Mouse (Mus musculus): ENCODE results near the gene Exosc6.
"Not testable (repeated sequence)": the region's sequence is repeated elsewhere in the genome, so short reads cannot be mapped to it uniquely, and the experiment has no call there.

Gene Exosc6

GRCm38 (mm10) chr8:111056158-111056663 is at the start of gene Exosc6:
Gene Exosc6, plus strand, starts transcription at chr8:111056339.
- peak; percentile 95 for DNase-seq (ENCODE audit: low read depth)

GRCm38 (mm10) chr8:111010230-111010991 is 45.7 kb upstream of the Exosc6 start:
- DNase-seq (ENCODE audit: low read depth) = not testable (repeated sequence)

GRCm38 (mm10) chr8:111026609-111027008 is 29.5 kb upstream of the Exosc6 start:
- not testable (repeated sequence) for DNase-seq (ENCODE audit: low read depth)

- peak; percentile 82 for DNase-seq (ENCODE audit: low read depth)
Measured at GRCm38 (mm10) chr8:111027391-111027937, 28.7 kb upstream of the Exosc6 start.

- DNase-seq (ENCODE audit: low read depth) = peak; percentile 56
Measured at GRCm38 (mm10) chr8:111029589-111029988, 26.6 kb upstream of the Exosc6 start.

GRCm38 (mm10) chr8:111030045-111030444 is 26.1 kb upstream of the Exosc6 start:
- peak; percentile 68 for DNase-seq (ENCODE audit: low read depth)

- no peak for DNase-seq (ENCODE audit: low read depth)
Measured at GRCm38 (mm10) chr8:111031572-111031971, 24.6 kb upstream of the Exosc6 start, which contains the start of gene Ddx19b. Gene Ddx19b, minus strand, starts transcription at chr8:111031751.

GRCm38 (mm10) chr8:111032916-111033315 is 23.2 kb upstream of the Exosc6 start, which contains the start of gene Aars:
Gene Aars, plus strand, starts transcription at chr8:111033144.
- no peak for DNase-seq (ENCODE audit: low read depth)

- peak; percentile 99 for DNase-seq (ENCODE audit: low read depth)
Measured at GRCm38 (mm10) chr8:111033482-111034215, 22.5 kb upstream of the Exosc6 start.

- DNase-seq (ENCODE audit: low read depth) = no peak
Measured at GRCm38 (mm10) chr8:111034276-111034675, 21.9 kb upstream of the Exosc6 start.

GRCm38 (mm10) chr8:111036591-111036990 is 19.5 kb upstream of the Exosc6 start:
- no peak for DNase-seq (ENCODE audit: low read depth)

GRCm38 (mm10) chr8:111042546-111042945 is 13.6 kb upstream of the Exosc6 start:
- no peak for DNase-seq (ENCODE audit: low read depth)

- DNase-seq (ENCODE audit: low read depth) = peak; percentile 45
Measured at GRCm38 (mm10) chr8:111044003-111044734, 12.0 kb upstream of the Exosc6 start.

- DNase-seq (ENCODE audit: low read depth) = peak; percentile 54
Measured at GRCm38 (mm10) chr8:111048694-111049093, 7.4 kb upstream of the Exosc6 start.

- no peak for DNase-seq (ENCODE audit: low read depth)
Measured at GRCm38 (mm10) chr8:111049106-111049505, 7.0 kb upstream of the Exosc6 start.

GRCm38 (mm10) chr8:111053827-111054518 is 2.2 kb upstream of the Exosc6 start:
- no peak for DNase-seq (ENCODE audit: low read depth)

GRCm38 (mm10) chr8:111055031-111055634 is 1.0 kb upstream of the Exosc6 start:
- no peak for DNase-seq (ENCODE audit: low read depth)

- no peak for DNase-seq (ENCODE audit: low read depth)
Measured at GRCm38 (mm10) chr8:111055661-111056060, 478 bp upstream of the Exosc6 start.

GRCm38 (mm10) chr8:111056691-111057293 is 653 bp downstream of the Exosc6 start:
- DNase-seq (ENCODE audit: low read depth) = no peak

GRCm38 (mm10) chr8:111058946-111059572 is 2.9 kb downstream of the Exosc6 start:
- no peak for DNase-seq (ENCODE audit: low read depth)
